Mouse (Mus musculus): ENCODE data around the gene Pcid2.
A peak's percentile ranks its signal among the peaks of the same experiment; 100 is the strongest.
"Not testable (repeated sequence)": the region's sequence is repeated elsewhere in the genome, so short reads cannot be mapped to it uniquely, and the experiment has no call there.

Pcid2 gene

DNA sequence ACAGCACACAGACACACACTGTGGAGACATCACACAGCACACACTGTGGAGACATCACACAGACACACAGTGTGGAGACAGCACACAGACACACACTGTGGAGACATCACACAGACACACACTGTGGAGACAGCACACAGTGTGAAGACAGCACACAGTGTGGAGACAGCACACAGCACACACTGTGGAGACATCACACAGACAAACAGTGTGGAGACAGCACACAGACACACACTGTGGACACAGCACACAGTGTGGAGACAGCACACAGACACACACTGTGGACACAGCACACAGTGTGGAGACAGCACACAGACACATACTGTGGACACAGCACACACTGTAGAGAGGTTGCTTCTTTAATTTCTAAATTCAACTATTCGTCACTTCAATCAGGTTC, 29.7 kb downstream of the Pcid2 start:
- DNase-seq (ENCODE audit: low spot score), result not testable (repeated sequence)

DNA sequence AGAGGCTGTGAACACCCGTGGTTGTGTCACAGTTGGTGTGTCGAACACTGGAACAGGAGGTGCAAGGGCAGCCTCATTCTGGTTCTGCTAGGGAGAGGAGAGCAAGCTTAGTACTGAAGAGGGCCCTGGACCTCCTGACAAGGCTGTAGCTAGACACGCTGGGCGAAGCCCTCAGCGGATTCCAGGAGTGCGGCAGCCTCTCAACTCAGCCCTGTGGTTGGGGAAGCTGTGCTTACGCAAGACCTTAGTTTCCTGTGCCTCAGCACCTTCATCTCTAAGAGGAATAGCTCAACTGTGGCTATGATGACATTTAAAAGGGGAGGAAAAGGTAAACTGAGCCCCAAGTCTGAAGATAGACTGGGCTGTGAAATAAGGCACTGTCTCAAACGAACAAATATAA, 30.2 kb downstream of the Pcid2 start:
- DNase-seq (ENCODE audit: low spot score), result peak; percentile 76

DNA sequence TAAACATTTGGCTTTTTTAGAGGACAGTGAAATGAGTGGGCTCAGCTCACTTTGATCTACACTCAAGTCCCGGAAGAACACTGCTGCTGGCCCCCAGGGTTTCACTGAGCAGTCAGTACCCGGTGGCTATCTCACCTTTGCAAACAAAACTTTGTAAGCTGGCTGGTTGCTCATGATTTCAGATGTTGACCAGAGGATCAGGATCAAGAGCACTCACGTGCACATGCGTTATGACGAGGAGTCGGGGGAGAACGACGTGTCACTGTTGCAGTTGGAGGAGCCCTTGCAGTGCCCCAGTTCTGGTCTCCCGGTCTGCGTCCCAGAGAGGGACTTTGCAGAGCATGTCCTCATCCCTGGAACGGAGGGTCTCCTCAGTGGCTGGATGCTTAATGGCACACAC, 32.0 kb downstream of the Pcid2 start:
- DNase-seq (ENCODE audit: low spot score), result peak; percentile 64

DNA sequence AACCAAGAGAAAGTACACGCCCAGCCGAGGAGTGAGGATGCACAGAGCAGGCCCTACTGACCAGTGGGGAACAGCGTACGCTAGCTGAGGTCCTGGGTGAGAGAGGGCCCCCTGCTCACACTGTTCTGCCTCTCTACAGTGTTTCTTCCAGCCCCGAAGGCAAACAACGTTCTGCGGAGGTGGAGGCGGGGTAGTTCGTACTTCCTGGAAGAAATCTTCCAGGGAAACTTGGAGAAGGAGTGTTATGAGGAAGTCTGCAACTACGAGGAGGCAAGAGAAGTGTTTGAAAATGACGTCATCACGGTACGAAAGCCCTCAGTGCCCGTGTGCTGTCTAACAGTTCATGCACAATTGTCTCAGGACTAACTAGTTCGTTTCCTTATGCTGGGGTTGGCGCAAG, 42.1 kb downstream of the Pcid2 start:
- DNase-seq (ENCODE audit: low spot score), result peak; percentile 42

DNA sequence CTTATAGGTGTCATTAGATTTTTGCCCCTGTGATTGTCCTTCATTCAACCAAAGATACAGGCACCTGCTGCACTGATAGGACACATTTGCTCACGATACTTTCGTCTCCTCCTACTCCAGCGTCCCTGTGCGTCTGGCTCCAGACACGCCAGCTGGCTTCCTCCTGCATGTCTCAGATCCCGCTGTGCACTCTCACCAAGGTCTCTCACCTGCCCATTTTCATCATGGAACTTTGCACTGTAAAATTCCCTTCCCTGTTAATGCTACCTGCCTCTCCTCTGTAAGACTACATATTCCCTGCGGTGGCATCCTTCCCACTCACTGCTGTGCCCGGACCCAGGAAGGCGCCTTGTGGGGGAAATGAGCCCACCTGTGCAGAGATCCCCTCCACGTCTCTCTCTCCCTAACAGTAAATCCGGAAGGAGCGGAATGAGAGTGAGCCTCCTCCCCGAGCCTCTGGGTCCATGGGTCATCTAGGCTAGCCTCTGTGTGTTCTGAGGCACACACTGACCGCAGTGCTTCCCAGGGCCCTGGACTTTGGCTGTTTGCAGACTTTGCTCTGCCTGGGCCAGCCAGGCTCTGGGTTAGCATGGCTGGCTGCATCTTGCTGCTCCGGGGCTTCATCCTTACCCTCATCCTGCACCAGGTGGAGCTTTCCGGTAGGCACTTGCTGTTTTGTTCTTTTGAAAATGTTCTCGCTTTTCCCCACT, 44.7 kb downstream of the Pcid2 start, which contains the start of gene Proz:
Proz (plus strand) TSS at position 474 of the 710 bp plus-strand sequence.
- peak; percentile 84 for DNase-seq (ENCODE audit: low spot score)

DNA sequence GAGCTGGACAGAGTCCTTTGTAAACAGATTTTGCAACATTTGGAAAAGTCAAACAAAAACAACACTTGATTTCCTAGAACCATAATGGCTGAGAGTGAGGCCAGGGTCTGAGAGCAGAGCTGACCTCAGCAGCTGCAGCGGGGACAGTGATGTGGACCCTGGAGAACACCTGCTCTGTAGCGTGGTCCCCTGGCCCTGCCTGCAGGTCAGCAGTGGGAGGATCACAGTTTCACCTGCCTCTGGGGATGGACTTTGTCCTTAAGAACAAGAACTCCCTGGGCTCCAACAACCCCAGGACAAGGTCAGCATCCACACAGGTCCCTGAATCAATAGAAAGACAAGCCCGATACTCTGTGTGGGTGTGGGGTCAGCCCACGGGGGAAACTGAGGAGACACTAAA, 47.9 kb downstream of the Pcid2 start:
- peak; percentile 90 for DNase-seq (ENCODE audit: low spot score)

DNA sequence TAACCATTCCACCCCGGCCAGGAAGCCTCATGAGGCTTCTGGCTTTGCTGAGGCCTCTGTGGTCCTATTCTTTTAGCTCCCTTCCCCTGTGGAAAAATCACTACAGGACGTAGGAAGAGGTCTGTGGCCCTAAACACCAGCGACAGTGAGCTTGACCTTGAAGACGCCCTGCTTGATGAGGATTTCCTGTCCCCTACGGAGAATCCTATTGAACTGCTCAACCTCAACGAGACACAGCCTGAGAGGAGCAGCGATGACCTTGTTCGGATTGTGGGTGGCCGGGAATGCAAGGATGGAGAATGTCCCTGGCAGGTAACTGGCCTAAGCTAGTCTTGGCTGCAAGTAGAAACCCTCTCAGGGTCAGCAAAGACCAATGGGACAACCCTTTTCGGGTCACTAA, 54.7 kb downstream of the Pcid2 start:
- no peak for DNase-seq (ENCODE audit: low spot score)

DNA sequence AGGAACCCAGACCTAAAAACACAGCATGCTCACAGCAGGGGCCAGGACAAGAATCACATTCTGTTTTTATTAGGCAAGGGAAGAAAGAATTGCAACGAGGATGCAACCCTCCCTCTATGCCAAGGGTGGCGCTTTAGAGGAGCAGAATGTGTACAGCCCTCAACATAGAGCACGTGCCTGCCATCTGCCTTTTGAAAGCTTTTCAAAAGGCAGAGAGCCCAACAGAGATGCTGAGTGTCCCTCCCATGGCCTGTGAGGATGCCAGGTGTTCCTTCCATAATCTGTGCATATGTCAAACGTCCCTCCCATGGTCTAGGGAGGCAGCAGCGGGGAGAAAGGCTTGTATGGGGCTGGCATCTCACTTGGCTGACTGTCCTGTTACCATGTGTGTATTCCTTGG, 57.6 kb downstream of the Pcid2 start:
- no peak for DNase-seq (ENCODE audit: low spot score)

DNA sequence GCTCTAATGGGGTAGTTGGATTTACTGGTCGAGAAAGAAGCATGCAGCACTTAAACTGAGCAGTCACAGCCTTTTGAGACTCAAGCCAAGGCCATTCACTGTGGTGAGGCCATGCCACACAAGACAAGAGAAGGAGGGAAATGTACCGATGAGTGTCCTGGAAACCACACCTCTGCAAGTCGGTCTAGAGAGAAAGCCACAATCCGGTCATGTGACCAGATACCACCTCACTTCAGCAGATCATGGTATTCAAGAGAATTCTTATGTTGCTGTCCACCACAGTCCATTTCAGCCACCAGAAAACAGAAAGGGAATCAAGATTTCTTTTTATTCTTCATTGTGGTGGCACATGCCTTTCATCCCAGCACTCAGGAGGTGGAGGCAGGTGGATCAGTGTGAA, 63.8 kb downstream of the Pcid2 start:
- no peak for DNase-seq (ENCODE audit: low spot score)

DNA sequence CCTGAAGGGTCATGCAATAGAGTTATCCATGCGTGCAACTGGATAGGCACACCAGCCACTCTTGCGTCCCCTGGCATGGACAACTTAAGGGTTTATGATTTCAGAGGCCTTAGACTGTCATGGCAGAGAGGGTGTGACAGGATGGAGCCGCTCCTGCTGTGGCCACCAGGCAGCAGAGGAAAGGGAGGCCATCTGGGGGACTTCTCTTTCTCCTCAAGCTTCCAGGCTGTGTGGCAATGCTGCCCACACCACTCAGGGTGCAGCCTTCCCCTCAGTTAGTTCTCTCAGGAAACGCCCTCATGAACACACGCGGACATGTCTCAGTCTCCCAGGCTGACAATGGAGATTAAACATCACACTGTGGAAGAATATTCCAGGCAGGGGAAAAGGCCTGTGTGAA, 66.2 kb downstream of the Pcid2 start:
- no peak for DNase-seq (ENCODE audit: low spot score)

DNA sequence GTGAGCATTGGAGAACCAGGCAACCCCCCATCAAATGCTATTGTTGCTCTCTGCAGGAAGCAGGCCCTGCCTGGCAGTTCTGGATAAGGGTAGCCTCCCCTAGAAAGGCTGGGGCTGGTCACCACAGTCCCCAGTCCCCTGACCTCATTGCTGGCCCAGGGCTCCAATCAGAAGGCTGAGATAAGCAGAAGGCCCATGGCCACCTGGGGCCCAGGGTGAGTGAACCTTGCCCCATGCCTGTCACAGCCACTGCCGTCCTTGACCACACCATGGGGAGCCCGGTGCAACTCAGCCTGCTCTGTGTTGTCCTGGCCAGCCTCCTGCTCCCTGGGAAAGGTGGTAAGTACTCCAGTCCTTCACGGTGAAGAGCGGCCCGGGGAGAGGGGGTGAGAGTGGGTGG, 67.7 kb downstream of the Pcid2 start:
- DNase-seq (ENCODE audit: low spot score), result peak; percentile 83

DNA sequence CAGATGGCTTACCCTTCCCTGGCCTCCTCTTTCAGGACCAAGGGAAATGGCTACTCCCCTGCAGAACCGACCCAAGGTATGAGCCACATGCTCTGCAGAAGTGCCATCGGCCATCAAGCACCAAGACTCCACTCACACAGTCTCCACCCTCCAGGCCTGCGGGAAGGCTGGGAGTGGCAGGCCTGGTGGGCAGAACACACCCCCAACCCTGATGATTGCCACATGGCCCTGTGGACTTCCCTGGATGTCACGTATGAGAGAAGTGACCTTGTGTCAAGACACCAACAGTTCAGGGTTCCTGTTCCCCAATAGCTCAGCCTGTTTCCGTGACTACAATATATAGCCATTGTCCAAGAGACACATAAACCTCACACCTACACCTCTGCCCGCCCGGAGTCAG, 68.2 kb downstream of the Pcid2 start, which contains the start of gene F10:
F10 (plus strand) TSS at position 294 of the 400 bp plus-strand sequence.
- DNase-seq (ENCODE audit: low spot score), result no peak

DNA sequence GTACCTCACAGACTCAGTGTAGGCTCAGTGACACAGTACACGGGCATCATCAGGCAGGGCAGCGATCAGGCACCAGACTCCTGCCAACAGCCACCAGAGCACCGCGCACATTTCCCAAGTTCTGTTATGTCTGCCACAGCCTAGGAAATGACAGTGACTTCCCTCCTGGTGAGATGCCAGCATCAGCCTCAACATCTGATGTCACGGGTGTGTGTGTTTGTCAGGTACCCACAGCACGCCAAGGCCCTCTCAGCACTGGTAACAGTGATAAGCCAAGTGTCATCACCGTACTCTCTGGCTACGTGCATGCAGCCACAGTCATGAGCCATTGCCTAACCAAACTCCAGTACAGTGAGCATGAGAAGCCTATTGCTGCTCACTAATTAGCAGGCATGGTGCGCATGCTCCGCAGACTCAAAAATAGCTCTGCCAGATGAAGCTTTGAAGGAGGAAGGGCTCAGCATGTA, 68.9 kb downstream of the Pcid2 start:
- DNase-seq (ENCODE audit: low spot score), result no peak

DNA sequence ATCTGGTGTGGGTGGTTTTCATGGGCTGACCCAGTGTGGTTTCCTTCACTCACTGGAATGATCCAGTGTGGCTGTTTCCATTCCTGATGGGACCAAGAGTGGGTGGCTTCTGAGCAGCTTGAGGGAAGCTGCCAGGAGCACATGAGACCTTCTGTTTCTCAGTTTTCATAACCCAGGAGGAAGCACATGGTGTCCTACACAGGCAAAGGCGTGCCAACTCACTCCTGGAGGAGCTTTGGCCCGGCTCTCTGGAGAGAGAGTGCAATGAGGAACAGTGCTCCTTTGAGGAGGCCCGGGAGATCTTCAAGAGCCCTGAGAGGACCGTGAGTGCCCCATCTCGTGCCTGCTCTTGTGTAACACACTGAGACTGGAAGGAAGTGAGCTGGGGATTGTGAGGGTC, 76.8 kb downstream of the Pcid2 start:
- no peak for DNase-seq (ENCODE audit: low spot score)

DNA sequence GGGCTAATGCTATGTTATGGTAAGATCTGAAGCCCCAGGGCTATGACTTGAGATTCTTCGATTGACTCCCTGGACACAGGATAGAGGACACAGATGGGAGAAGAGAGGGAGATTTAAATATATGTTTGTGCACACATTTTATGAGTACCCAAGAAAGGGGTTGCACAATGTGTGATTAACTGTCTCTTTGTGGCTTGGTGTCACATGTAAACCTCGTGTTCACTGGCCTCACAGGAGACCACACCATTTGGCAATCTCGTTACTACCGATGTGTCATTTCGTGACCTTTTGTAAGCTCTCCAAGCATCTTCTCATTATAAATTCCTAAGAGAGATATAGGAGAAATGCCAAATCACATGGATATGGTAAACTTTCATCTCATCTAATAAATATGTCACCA, 77.6 kb downstream of the Pcid2 start:
- DNase-seq (ENCODE audit: low spot score), result no peak
